Mouse (Mus musculus) erythroid progenitor cell, adult 5-6 weeks (primary cell): ENCODE measurements around the gene Foxn2. TPM values are rescaled to one million over a fixed set of nuclear protein-coding genes. Genes with fewer than 3 reads are reported as not detected.
A peak's percentile ranks its signal among the peaks of the same experiment; 100 is the strongest.
"Not testable (repeated sequence)": the region's sequence is repeated elsewhere in the genome, so short reads cannot be mapped to it uniquely, and the experiment has no call there.

Experiments used
- ATAC-seq: replicated peaks from 2 replicates; pipeline ENCODE4 v1.8.0; 2016; ENCODE audit warnings: moderate number of reproducible peaks, mild to moderate bottlenecking, moderate TSS enrichment, inconsistent platforms; ENCODE audit not compliant: poor library complexity, low FRiP score, severe bottlenecking
- total RNA-seq, 2 experiments: library from RNA; stranded (forward) in 1 of 2; stranded (reverse) in 1 of 2; fragments of 150-400 nt in 1 of 2; fragments of 186-747, 209-891 nt in 1 of 2; gene quantifications; 2 replicates each; pipeline versions ENCODE4 v1.2.3 to v1.2.4; 2015 to 2017; ENCODE audit warnings: low replicate concordance in 2 of 2

Foxn2 gene
- total RNA-seq, 2 experiments from 2014 or later = 13.9 to 20.5 TPM

DNA sequence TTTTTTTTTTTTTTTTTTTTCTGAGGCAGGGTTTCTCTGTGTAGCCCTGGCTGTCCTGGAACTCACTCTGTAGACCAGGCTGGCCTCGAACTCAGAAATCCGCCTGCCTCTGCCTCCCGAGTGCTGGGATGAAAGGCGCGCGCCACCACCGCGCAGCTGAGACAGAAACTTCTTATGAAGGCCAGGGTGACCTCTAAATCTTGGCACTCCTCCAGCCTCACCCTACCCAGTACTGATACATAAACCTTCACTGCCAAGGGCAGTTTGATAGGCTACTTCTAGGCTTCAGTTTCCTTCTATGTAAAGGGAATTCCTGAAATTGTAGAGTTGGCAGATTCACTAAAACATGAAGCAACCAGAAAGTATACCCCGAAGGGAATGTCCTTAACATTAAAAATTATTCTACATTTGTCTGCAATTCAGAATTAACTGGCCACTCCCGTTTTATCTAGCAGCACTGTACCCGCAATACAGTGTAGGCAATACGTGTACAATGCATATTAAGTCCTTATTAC is 918 bp upstream of the Foxn2 start:
- no peak for ATAC-seq

- ATAC-seq = peak; percentile 2; the same call in 1 of the 2 replicates
These were observed 505 bp downstream of the Foxn2 start for GRCm38 (mm10) chr17:88441001-88441431.

DNA sequence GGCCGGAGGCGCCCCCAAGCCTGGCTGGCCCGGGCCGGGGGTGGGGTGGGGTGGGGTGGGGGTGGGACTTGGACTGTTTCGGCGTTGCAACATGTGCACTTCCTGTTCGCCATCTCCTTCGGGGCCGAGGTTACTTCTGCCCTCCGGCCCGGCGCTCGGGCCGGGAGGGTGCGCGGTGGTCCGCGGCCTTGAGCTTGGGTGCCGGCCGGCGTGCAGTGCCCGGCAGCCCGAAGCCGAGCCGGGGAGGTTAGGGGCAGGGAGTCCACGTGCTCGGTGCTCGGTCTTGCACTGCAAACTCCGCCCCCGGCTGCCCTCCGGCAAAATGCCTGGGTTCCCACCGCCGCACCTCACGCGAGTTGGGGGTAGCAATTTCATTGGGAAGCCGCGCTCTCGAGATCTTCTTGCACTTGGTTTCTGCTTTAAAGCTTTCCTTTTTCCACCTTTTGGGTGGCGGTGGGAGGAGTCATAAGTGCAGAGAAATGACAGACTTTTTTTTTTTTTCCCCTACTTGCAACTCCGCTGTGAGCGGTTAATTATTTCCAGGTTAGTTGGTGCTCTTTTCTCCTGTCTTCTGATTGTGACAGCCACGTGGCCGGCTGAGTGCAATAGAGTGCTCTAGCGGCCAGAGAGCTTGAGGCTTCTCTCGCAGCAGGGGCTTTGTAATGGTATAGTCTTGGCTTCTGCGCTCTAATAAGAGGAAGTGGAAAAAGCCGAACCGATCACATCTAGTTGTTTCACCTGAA is 1.1 kb downstream of the Foxn2 start:
- peak; percentile 27 for ATAC-seq

- no peak for ATAC-seq
These were observed 2.1 kb downstream of the Foxn2 start for GRCm38 (mm10) chr17:88442661-88443060.

GRCm38 (mm10) chr17:88443186-88443585 is 2.7 kb downstream of the Foxn2 start:
- ATAC-seq = no peak

- ATAC-seq = no peak
These were observed 17.6 kb downstream of the Foxn2 start for GRCm38 (mm10) chr17:88458079-88458478.

DNA sequence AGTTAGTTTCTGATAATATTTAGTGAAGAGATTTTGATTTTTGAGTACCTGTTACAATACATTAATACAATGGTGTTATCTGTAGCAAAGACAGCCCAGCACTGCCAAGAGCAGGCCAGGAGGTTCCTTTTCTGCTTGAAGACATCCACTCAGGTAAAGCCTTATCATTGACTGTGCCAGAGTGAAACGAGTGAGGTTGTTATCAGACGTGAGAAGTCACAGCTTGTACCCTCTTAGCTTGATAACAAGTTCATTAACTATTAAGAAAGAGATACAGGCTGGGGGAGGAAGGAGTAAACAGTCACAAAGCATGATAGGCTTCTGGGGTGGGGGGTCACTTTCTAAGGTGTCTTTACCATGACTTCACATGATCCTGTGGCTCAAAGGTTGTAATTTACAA is 19.0 kb downstream of the Foxn2 start:
- ATAC-seq = peak; percentile 70

- ATAC-seq = peak; percentile 71
These were observed 19.7 kb downstream of the Foxn2 start for GRCm38 (mm10) chr17:88459916-88460901.

DNA sequence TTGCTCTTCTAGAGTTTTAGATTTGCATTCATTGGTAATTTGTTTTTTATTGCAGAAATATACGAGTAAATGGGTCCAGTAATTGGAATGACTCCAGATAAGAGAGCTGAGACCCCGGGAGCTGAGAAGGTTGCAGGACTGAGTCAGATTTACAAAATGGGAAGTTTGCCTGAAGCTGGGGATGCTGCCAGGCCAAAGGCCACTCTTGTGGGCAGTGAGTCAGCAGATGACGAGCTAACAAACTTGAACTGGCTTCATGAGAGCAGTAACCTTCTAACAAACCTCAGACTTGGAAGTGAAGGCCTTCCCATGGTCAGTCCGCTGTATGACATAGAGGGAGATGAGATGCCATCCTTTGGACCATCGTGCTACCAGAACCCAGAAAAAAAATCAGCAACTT is 22.1 kb downstream of the Foxn2 start:
- no peak for ATAC-seq

DNA sequence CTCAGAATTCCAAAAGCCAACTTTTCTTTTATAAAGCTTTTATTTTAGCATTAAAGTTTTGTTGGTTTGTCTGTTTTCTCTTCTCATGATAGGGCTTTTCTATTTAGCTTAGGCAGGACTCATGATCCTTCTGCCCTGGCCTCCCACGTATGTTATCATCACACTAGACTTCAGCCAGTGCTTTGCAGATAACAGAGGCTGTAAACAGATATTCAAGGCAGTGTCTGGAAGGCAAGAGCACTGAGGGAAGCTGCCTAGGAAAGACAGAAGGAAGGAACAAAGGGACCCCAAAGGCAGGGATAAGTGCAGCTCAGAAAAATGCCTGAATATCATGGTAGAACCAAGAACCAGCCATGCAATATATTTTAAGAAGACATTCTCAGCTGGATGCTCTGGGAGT is 26.1 kb downstream of the Foxn2 start:
- peak; percentile 92 for ATAC-seq

GRCm38 (mm10) chr17:88467696-88468095 is 27.2 kb downstream of the Foxn2 start:
- ATAC-seq = no peak

- not testable (repeated sequence) for ATAC-seq
These were observed 28.3 kb downstream of the Foxn2 start for GRCm38 (mm10) chr17:88468655-88469398.

GRCm38 (mm10) chr17:88473766-88474165 is 33.3 kb downstream of the Foxn2 start:
- no peak for ATAC-seq

- no peak for ATAC-seq
These were observed 36.7 kb downstream of the Foxn2 start for GRCm38 (mm10) chr17:88477165-88477564.

DNA sequence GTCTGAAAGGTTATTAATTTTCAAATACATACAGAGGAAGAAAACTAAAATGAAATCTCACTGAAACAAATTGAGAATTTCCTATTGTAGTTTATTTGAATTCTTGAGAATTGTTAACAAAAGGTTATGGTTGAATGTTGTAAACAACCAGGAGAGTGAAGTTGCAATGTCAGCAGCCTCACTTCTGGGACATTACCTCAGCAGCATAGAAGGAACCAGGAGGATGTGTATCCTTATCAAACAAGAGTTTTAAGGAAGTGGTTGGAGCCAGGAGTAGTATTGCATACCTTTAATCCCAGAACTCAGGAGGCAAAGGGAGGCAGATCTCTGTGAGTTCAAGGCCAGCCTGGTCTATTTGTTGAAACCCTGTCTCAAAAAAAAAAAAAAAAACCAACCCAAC is 37.2 kb downstream of the Foxn2 start:
- no peak for ATAC-seq

- ATAC-seq = peak; percentile 54; the same call in 1 of the 2 replicates
These were observed 38.5 kb downstream of the Foxn2 start for GRCm38 (mm10) chr17:88479040-88479439.

- no peak for ATAC-seq
These were observed 39.9 kb downstream of the Foxn2 start for GRCm38 (mm10) chr17:88480369-88480768.

GRCm38 (mm10) chr17:88481062-88481461 is 40.6 kb downstream of the Foxn2 start:
- no peak for ATAC-seq

GRCm38 (mm10) chr17:88481587-88481986 is 41.1 kb downstream of the Foxn2 start:
- ATAC-seq = peak; percentile 71; the same call in 1 of the 2 replicates

DNA sequence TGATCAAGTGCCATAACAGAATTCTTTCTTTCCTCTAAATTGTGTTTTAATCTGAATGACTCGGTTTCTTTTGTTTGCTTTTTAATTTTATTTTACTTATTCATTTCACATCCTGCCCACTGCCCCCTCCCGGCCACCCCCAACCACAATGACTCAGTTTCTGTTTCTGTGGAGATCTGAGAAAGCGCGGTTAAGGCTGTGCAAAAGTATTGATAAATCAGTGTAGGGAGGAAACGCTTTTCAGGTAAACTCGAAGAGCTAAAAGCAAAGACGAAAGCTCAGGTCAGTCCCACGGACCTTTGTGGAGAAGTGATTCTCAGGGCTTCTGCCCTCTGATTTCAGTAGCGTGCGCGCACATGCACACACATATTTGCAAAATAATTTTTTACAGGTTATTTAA is 44.0 kb downstream of the Foxn2 start:
- no peak for ATAC-seq
